Mouse (Mus musculus): Measurements from ENCODE around the gene Dcaf8.

GRCm38 (mm10) chr1:172202894-172203522, 55.1 kb downstream of the Dcaf8 start:
- TF ChIP-seq CTCF (IDR thresholded peaks at IDR 0.05; ENCODE audit: low read depth, low read length) (no peak), POLR2A (IDR thresholded peaks at IDR 0.05; ENCODE audit: insufficient read depth, low read length) (no peak), EP300 (IDR thresholded peaks at IDR 0.05; ENCODE audit: insufficient read depth, low read depth, low read length) (no peak)
